Mouse (Mus musculus) heart, postnatal 36 days (tissue): ENCODE data around the gene Cd207. TPM values are rescaled to one million over a fixed set of nuclear protein-coding genes. Genes with fewer than 3 reads are reported as not detected.
"Not testable (repeated sequence)": the region's sequence is repeated elsewhere in the genome, so short reads cannot be mapped to it uniquely, and the experiment has no call there.

Experiments used
- DNase-seq, 2 experiments: peaks; one replicate each; pipeline ENCODE4 v3.0.0; 2021 to 2022
- intact Hi-C: fragments of 180-260 bp; cut with DNase I; formaldehyde crosslinking; loops from one replicate; pipeline ENCODE4 v1.15.1; 2025
- total RNA-seq, 2 experiments: library from RNA; stranded (reverse); gene quantifications; 2 replicates each; pipeline ENCODE4 v1.2.3; 2021

Cd207 gene
- total RNA-seq, 2 experiments from 2014 or later: 0.79 to 0.83 TPM

DNA sequence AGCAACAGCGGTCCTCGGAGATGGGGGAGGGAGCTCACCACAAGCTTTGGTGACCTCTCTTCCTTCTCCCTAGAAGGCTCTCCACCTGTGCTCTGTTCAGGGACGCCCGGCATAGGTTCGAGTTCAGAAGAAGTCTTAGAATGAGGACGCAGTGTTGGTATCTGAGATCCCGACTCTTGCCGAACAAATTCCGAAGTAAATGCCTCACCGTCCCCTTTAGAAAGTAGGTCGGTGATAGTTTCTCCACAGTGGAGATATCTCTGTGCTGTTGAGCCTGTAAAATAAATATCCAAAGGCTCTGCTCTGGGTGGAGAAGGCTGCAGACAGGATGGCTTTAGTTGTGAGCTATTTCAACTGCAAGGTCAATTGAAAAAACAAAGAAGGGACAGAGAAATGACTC lies 23.3 kb upstream of the Cd207 start:
- DNase-seq: no peak
- intact Hi-C loops: no loop called here

DNA sequence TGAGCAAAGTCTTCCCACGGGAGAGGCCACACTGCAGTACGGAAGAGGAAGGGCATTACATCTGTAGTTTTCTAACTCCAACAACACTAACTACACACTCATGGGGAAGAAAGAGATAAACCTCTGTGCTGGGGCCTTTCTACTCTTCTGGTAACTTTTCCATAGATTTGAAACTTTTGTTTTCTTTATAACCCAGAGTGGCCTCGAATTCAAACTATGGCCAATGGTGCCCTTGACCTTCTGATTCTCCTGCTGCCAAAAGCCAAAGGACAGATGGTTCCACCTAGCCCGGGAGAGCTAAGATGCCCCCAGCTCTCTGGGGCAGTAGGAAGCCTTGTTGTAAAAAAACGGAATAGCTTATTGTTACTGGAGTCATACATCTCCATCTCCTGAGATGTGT lies 22.3 kb upstream of the Cd207 start:
- intact Hi-C loops: no loop called here
- DNase-seq: no peak

DNA sequence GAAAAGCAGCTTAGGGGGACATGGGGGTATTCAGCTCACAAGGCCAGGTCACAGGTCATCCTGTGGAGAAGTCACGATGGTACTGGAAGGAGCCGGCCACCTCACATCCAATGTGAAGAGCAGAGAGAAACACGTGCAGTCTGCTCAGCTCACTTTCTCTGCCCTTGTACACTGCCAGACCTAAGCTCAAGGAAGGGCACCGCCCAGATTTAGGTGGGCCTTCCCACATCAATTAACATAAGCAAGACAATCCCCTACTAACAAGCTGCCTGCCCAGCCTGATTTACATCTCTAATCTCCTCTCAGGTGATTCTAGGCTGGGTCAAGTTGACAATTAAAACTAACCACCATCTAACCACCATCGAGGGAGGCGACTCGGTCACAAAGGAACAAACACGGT lies 20.3 kb upstream of the Cd207 start:
- DNase-seq: no peak
- intact Hi-C loops: no loop called here

DNA sequence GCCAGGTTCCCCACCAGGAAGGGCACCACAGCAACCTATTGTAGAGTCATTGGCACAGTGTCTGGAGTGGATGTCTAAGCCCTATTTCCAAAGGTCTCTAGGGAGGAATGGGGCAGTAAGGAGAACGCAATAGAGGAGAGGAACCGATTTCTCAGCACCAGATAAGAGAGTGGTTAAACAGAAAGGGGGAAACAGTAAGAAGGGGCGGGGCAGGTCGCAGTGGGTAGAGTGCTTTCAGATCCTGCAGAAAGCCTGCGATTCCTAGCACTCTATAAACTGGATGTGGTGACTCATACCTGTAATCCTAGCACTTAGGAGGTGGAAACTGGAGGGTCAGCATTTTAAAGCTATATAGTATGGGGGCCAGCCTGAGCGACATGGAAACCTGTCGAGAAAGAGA lies 19.0 kb upstream of the Cd207 start:
- DNase-seq: no peak
- intact Hi-C loops: no loop called here

DNA sequence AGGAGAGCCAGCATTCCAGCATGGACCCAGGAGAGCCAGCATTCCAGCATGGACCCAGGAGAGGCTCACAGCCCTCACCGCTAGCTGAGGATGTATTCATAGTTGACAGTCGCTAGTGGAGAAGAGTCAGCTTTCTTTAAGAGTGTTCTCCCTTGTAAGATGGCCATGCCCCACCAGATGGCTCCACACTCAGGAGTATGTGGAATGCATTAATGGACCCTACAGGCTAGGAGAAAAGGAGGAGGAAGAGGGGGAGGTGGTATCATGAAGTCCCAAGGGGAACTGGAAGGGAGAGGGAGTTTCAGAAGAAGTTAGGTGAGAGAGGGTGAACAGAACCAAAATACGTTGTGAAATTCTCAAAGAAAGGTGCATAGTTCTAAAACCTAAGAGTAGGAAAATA lies 18.1 kb upstream of the Cd207 start:
- intact Hi-C loops: no loop called here
- no peak for DNase-seq

DNA sequence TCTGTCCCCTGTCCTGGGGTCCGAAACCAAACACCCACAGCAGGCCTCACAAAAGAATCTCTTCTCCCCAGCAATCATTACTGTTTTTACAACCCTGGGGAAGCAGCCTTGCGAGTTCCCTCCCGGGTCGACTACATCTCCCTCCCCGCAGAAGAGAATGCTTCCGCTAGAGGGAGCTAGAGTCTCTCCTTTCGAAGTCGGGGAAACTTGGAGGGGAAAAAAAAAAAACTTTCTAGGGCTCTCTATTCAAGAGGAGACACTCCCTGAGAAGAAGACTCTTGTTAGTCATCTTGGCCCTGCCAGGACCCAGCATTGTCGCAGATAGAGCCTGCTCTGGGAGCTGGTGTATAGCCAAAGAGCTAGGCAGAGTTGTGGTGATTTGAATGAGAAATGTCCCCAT lies 16.2 kb upstream of the Cd207 start:
- intact Hi-C loops: loop anchor here (1.0 kb wide), 1 partner anchor 37 kb away; no protein-coding TSS in a partner anchor
- DNase-seq: peak; percentile 47 to 48

DNA sequence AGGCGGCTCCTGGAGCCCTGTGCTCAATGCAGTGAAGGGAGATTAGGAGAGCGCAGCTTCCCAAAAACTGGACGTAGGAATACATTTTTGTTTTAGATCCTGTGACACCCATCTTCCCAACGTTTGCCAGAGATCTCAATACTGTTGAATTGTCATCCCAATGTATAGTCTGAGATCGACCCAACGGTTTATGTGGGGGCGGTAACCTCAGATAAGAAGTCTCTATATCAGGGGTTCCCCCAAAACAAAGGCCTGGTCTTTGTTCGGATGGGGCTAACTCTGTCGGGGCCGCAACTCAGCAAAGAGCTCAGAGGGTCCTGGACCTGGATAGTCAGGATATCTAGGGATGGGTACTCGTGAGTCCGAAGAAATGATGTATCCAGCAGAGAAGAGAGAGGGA lies 15.3 kb upstream of the Cd207 start:
- DNase-seq: no peak
- intact Hi-C loops: loop anchor here (1.0 kb wide), 1 partner anchor 38 kb away; no protein-coding TSS in a partner anchor

DNA sequence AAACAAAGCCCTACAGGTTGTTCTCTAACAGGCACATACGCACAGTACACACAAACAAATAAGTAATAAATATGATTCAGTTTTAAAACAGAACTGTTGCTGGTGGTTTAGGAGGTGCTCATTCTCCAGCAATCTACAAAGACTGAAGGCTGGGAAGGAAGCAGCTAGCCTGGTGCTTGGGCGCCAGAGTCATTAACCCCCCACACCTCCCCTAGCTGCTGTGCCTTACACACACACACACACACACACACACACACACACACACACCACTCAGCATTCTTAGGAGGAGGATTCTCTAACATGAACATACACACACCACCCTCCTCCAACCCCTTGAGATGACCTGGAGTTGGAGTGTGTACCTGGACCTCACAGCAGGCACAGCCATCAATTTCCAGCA lies 13.3 kb upstream of the Cd207 start:
- intact Hi-C loops: loop anchor here (2.0 kb wide), 1 partner anchor 88 kb away; no protein-coding TSS in a partner anchor
- DNase-seq: no peak

DNA sequence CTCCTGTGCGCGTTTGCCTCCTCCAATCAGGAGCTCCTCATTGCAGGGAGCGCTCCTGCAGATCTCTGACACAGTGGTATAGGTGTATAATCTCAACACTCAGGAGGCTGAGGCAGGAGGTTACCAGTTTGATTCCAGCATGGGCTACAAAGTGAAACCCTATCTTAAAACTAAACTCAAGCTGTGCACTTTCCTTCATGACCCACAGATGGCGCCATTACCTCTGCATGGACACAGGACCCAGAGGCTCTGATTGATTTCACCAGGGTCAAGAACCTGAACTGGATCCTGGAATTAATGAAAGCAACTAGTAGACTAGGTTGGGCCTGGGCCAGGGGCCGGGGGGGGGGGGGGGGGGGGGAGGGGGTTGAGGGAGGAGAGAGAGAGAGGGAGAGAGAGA lies 12.6 kb upstream of the Cd207 start:
- intact Hi-C loops: loop anchor here (2.0 kb wide), 1 partner anchor 89 kb away; no protein-coding TSS in a partner anchor
- DNase-seq: peak; percentile 44 to 55

DNA sequence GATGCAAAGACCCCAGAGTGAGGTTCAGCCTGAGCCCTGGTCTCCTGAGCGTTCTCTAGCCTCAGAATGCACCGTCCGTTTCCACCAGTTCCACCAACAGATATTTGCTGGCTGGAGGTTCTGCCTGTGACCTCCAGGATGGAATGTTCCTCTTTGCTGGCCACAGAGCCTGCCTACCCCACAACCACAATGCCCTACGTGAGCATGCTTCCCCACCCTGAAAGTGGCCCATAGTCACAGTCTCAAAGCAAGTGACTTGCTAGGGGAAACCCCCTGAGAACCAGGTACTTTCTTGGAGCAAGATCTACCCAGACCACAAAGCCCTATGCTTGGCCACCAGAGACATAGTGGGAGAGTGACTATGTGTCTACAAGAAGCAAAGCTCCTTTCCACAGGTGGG lies 11.7 kb upstream of the Cd207 start:
- intact Hi-C loops: no loop called here
- DNase-seq: no peak

DNA sequence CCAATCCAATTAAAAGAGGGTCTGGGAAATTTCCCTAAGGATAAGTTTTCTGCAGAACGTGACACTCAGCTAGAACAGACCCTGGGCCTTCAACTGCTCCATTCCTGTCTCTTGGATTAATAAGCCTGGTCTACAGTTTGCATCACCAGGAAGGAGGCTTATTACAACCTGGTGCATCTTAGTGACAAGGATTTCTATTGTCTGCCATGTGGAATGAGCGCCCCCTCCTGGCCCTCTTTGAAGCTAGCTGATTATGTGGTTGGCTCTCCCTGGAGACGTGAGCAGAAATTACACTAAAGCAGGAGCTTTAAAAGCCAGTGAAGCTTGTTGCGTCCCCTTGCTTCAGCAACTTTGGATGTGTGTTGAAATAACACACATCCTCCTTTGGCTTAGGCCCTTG lies 4.3 kb downstream of the Cd207 start:
- intact Hi-C loops: loop anchor here (1.0 to 5.0 kb wide), 3 partner anchors 90 to 459 kb away; no protein-coding TSS in a partner anchor
- peak; percentile 54 to 73 for DNase-seq

DNA sequence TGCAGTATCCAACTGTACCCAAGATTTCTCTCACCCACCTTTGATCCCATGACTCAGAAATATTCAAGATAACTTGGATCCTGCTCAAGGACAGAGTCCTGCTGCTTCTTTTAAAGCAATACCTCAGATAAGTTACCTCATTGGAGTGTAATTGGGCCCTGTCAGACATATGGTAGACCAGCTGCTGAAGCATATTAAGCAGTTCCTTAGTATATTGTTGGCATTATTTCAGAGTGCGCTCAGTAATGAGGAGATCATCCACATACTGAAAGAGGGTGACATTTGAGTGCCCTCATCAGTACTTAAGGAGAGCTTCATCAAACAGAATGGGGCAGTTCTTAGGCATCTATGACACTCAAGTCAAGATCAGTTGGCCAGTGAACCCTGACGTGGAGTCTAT lies 12.6 kb downstream of the Cd207 start:
- intact Hi-C loops: no loop called here
- DNase-seq: no peak

DNA sequence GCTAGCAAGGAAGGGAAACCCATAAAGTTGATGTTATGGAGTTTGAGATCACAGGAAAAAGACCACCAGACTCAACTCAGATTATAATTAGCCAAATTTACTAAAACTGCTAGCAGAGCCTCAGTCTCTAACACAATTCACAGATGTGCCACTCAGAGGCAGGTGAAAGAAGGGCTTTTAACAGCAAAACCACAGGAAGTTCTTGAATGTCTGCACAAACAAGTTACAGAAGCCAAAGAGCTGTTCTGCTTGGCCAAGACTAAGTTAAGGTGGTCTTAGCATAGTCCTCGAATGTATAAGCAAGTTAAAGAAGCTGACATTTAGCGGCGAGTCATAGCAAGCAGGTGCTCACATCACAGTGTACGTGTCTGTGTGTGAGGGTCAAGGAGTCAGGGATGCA lies 16.8 kb downstream of the Cd207 start:
- no peak for DNase-seq
- intact Hi-C loops: no loop called here

DNA sequence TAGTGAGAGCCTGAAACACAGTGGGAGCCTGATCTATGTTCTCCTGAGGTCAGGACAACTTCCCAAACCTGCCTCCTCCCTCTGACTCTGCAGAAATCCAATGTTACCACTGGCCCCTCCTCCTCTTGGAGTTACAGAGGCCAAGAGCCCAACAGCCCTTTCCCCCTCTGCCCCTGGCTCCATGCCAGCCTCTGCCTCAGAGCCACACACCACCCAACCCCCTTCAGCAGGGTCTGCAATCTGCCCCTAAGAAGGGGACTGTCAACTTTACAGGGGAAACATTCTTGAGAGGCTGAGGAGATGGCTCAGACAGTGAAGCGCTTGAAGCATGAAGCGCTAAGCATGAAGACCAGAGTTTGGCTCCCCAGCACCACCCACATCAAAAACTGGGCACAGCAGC lies 21.6 kb downstream of the Cd207 start, which contains the start of gene Clec4f:
Clec4f (minus strand) TSS at position 101 of the 400 bp plus-strand sequence.
- intact Hi-C loops: no loop called here
- DNase-seq: no peak

DNA sequence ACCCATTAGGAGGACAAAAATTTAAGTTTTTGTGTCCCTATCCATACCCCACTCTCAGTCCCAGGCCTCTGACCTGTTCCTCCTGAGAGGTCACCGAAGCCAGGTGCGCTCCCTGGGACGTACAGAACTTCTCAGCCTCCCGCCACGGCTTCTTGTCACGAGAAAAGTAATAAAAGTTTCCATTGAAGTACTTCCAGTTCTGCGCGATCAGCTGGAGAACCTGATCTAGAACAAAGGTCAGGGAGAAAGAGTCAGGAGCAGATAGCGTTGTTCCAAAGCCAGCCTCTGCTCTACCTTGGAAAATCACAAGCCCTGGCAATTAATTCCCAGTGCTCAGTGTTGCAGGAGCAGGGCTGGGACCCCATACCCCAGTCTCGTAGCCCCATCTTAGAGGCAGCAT lies 30.9 kb downstream of the Cd207 start:
- intact Hi-C loops: no loop called here
- DNase-seq: no peak

DNA sequence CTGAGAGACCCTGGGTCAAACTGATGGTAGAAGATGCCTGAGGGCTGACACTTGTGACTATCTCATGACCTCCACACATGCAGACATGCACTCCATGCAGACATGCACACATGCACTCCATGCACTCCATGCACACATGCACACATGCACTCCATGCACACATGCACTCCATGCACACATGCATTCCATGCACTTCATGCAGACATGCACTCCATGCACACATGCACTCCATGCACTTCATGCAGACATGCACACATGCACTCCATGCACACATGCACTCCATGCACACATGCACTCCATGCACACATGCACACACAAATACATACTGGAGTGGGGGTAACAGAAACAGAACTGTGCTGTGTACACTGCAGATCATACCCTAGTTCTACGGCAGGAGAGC lies 42.3 kb downstream of the Cd207 start:
- intact Hi-C loops: no loop called here
- DNase-seq: no peak

DNA sequence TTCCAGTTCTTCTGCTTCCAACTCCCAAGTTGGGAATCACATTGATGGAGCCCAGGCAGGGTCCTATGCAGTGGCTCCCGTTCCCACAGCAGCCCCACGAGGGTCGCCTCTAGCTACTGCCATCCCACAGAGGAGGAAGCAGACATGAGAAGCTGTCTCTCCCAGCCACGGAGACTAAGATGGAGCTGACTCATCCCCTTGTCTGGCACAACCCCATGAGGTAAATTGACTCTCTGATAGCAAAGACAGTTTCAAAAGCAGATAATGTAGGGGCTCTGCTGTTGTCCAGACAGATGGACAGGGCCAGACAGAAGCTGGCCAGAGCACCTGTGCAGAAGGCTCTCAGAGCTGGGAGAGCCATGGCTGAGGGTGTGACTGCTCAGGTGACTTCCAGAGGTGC lies 43.0 kb downstream of the Cd207 start:
- DNase-seq, intact Hi-C loops: not testable (repeated sequence)

DNA sequence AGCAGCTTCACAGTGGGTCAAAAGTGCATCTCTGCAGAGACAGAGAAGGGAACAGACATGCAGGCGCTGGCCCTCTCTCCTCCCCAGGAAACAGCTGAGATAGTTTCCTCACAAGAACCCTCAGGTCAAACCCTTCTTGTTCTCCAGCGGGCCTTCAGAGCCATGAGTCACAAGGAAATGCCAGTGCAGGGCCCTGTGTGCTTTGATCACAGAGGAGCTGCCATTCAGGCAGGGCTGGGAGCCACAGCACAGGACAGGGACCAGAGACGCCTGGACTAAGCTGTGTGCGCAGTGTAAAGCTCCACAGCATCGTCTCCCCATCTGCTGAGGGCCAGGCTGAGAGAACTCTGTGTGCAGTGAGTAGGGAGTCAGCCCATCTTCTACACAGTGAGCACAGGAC lies 43.6 kb downstream of the Cd207 start:
- intact Hi-C loops, DNase-seq: not testable (repeated sequence)

DNA sequence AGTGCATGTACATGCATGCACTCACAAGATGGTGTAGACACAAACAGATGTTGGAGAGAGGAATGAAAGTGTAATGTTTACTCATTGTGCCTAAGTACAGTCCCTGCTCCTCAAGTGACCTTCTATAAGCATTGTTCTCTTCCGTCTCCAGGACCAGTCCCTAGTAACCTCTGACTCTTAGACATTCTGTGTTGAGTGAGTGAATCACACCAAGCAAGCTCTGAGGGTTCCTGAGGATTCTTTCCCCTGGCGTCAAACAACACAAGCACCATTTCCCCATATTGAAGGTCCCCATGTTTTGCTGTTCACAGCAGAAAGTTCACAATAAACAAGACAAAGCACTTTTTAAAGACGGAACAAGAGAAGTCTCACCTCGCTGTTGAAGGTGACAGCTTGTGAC lies 45.8 kb downstream of the Cd207 start:
- intact Hi-C loops: no loop called here
- no peak for DNase-seq

DNA sequence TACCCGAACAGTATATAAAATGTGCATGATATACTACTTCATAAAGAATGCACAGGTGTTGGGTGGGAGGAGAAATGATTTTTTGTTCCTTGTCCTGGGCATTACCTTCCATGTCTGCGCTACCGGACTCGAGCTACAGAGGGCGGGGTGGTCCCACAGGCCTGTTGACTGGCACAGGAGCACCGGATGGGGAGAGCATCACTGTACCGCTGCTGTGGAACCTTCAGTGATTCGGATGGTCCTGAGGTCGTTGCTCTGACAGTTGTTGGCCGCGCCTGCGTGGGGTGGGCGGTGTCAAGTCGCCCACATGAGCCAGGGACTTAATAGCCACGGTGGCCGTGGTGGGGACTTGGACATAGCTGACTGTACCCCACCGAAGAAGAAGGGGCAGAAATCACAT lies 50.9 kb downstream of the Cd207 start:
- intact Hi-C loops: no loop called here
- no peak for DNase-seq
